Mouse (Mus musculus): ENCODE results near the gene Lnpep.
"Not testable (repeated sequence)": the region's sequence is repeated elsewhere in the genome, so short reads cannot be mapped to it uniquely, and the experiment has no call there.

The Lnpep gene

DNA sequence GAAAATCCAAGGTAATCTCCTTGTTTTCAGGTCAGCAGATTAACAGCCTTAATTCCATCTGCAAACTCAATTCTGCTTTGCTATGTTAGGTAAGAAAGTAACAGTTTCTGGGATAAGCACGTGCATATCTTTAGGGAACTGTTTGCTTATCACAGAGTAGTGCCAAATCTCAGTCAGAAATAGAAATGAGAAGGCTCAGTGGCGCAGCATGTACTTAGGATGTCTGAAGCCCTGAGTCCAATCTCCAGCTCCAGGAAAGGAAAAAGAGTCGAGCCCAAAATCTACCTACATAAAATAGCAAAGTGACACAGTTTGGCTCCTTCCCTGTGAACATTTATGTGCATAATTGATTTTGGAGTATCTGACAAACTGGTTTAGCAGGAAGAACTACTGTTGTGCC is 125.6 kb downstream of the Lnpep start:
- ATAC-seq (ENCODE audit: insufficient number of reproducible peaks, low FRiP score, low TSS enrichment), result no peak

DNA sequence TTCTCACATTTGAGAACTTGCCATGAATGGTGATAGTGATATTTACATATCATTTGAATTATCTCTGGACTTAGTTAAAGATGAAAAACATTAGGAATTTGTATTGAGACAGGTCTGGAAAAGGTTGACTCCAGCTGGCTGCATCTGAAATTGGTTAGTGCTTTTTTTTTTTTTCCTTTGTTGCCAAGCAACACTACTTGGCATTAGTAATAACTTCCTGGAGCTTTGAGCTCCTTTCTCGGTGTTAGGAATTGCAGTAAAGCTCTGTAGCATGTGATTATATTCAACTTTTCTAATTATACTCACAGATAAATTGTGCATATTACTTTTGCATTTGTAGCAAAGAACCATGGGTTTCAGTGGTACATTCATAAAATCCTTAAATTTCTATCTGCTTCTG is 126.0 kb downstream of the Lnpep start:
- ATAC-seq (ENCODE audit: insufficient number of reproducible peaks, low FRiP score, low TSS enrichment), result no peak

DNA sequence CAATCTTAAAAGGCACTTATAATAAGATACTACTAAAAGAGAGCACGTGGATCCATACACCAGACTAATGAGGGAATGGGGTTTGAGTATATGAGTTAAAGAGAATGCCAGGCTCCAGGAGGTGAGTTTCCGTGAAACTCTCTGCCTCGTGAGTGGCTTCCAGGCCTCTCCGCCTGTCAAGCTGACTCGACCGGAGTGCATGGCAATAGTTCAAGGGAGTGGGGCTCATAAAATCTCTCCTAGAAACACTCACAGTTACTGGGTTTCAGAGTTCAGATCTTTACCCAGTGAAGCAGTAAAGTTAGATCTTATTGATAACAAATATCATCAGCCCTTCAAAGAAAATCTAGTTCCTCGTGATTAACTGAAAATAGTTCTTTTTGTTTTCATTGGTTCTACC is 128.1 kb downstream of the Lnpep start:
- ATAC-seq (ENCODE audit: insufficient number of reproducible peaks, low FRiP score, low TSS enrichment), result no peak

DNA sequence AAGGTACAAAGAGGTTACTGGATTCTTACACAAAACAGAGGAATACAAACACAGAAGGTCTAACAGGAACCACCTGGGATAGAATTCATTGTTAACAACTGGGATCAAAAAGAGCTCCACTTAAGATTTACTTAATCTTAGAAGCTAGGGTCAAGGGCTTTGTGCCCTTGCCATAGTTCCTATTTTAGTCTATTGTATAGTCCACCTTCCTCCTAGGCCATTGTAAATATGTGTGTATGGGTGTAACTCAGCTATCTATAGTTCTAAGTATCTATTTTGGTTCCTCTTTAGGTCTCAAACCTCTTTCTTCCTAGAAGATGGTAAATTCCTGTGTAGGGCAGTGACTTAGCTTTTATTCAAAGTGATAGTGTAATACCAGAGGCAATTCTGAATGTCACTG is 128.6 kb downstream of the Lnpep start:
- ATAC-seq (ENCODE audit: insufficient number of reproducible peaks, low FRiP score, low TSS enrichment), result not testable (repeated sequence)

DNA sequence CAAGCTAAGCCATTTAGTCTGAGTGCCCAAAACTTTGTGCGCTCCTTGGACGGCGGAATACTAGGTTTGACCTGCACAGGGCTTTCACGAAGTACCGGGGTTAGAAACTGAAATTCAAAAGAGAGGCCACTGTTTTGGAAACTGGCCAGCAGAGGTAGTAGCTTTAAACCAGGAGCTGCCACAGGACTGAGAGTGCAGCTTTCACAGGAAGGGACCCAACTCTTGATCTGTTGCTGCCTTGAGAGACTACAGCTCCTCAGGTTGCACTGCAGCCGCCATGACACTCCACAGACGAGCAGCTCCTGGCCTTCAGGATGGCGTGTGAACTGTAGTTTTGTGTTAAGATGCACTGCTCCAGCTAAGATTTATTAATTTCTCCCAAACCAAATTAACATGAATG is 132.7 kb downstream of the Lnpep start:
- no peak for ATAC-seq (ENCODE audit: insufficient number of reproducible peaks, low FRiP score, low TSS enrichment)

DNA sequence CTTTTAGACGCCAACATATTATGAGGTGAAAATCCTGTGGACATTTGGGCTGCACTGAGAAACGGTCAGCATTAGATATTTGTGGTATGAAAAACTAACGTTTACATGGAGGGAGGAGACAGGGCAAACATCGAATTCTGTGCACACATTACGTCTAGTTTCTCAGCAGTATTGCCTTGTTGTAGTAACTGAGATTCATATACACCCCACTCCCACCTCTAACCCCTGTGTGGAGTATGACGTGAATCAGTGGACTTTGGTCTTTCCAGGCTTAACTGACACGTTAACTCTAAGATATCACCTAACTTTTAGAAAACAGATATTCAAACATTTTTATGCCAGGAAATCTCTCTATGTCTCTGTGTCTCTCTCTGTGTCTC is 133.2 kb downstream of the Lnpep start:
- ATAC-seq (ENCODE audit: insufficient number of reproducible peaks, low FRiP score, low TSS enrichment), result no peak

DNA sequence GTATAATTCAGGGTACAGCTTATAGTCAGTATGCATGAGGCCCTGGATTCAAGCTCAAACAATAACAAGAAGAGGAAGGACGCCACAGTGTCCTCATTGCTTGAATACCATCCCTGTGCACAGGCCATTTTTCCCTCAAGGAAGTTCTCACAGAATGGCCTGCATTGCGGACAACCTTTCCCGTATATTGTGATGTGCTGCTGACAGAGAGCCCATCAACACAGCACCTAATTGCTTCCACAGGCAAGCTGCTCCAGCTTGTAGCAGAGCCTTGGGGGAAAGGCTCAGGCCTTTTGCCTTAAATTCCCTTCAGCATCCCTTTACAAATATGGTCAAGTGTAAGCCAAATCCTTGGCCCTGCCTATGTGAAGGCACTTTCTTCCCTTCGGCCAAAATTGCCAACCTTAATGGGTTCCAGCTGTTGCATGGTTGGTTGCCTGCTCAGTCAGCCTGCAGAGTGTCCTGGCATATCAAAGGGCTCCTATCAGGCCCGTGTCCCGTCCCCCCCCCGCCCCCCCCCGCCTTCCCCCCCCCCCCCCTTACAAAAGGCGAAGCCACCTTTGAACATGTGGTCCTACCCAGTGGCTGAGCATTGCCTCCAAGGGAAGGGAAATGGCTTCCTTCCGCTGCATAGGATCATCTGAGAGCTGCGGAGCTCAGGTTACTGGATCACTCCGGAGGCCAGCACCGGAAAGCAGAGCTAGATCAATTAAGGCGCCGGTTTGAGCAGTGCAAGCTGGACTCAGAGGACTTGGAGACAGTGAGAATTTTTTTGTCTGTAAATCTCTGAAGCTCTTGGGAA is 133.8 kb downstream of the Lnpep start:
- no peak for ATAC-seq (ENCODE audit: insufficient number of reproducible peaks, low FRiP score, low TSS enrichment)

DNA sequence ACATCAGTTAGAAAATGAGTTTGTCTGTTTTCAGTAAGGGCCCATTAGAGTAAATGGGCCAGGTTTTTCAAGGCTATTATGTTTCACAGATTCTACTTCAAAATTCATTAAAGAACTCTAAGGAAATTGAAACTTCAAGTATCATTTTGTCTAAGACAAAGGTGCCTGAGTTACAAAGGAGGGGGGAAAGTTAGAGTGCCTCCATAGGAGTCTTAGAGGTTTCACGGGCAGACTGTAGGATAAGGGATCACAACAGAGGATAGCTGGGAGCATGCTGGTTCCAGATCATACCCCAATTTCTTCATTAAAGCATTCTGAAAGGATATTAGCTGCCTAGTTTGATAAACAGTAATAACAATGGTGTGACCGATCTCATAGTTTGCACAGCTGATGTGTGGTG is 139.1 kb downstream of the Lnpep start:
- ATAC-seq (ENCODE audit: insufficient number of reproducible peaks, low FRiP score, low TSS enrichment), result no peak

All from cerebellum, adult (tissue).